Mouse (Mus musculus) liver, adult 2 months (tissue): ENCODE data around the gene Retreg1. TPM values are rescaled to one million over a fixed set of nuclear protein-coding genes. Genes with fewer than 3 reads are reported as not detected.
"Not testable (repeated sequence)": the region's sequence is repeated elsewhere in the genome, so short reads cannot be mapped to it uniquely, and the experiment has no call there.

Source experiments
- DNase-seq: peaks from one replicate; pipeline ENCODE4 v3.0.0-alpha.2; 2011; ENCODE audit warnings: low read depth, low spot score; ENCODE audit errors: extremely low read depth
- H3K27ac ChIP-seq: fragments of 200-500 bp; replicated peaks from 2 replicates; pipeline ENCODE4 v1.5.1; 2012; ENCODE audit warnings: low read depth, mild to moderate bottlenecking, control low read depth, inconsistent platforms, low read length; ENCODE audit not compliant: insufficient read depth
- H3K27me3 ChIP-seq: fragments of 200-500 bp; 2 replicates; pipeline ENCODE4 v1.6.1; 2012; ENCODE audit warnings: mild to moderate bottlenecking, moderate library complexity, low read length, inconsistent platforms; ENCODE audit not compliant: control insufficient read depth, insufficient read depth
- H3K36me3 ChIP-seq: fragments of 200-500 bp; 2 replicates; pipeline ENCODE4 v1.6.1; 2012; ENCODE audit warnings: low read length, inconsistent platforms; ENCODE audit not compliant: control insufficient read depth, insufficient read depth
- H3K4me1 ChIP-seq: fragments of 200-500 bp; 2 replicates; pipeline ENCODE4 v1.6.1; 2011; ENCODE audit warnings: low read length; ENCODE audit not compliant: control insufficient read depth, insufficient read depth
- H3K4me3 ChIP-seq: fragments of 200-500 bp; 2 replicates; pipeline ENCODE4 v1.5.1; 2011; ENCODE audit warnings: low read depth, mild to moderate bottlenecking, control low read depth, low read length, moderate library complexity; ENCODE audit not compliant: insufficient read depth
- H3K79me2 ChIP-seq: fragments of 200-500 bp; 2 replicates; pipeline ENCODE4 v1.6.1; 2012; ENCODE audit warnings: inconsistent platforms, mild to moderate bottlenecking, low read length, moderate library complexity; ENCODE audit not compliant: control insufficient read depth, insufficient read depth
- H3K9ac ChIP-seq: fragments of 200-500 bp; 2 replicates; pipeline ENCODE4 v1.6.1; 2012; ENCODE audit warnings: low read depth, mild to moderate bottlenecking, control low read depth, inconsistent platforms, low read length
- CTCF ChIP-seq: fragments of 200-500 bp; IDR thresholded peaks from 2 replicates; pipeline ENCODE4 v1.5.1; 2011; ENCODE audit warnings: low read depth, low read length, control low read depth
- POLR2A ChIP-seq: fragments of 200-500 bp; IDR thresholded peaks from 2 replicates; pipeline ENCODE4 v1.6.1; 2011; ENCODE audit warnings: low read length, control low read depth; ENCODE audit not compliant: insufficient read depth; ENCODE audit errors: extremely low read depth
- WGBS: fragments of 180-500 bp; shearing (Covaris S2); methylation state at CpG from one replicate; pipeline ENCODE4 v1.1.7; 2018; 5-methylcytosine and 5-hydroxymethylcytosine counted together
- polyA plus RNA-seq: library from polyadenylated mRNA; depleted of rRNA; stranded (reverse); fragments of >200 nt; gene quantifications from 2 replicates; pipeline ENCODE4 v1.2.3, GENCODE M21; 2012
- total RNA-seq: library from RNA; depleted of rRNA; stranded (reverse); fragments of >200 nt; gene quantifications from 2 replicates; pipeline ENCODE4 v1.2.3, GENCODE M21; 2014

Retreg1 gene
- total and polyA plus RNA-seq, 2 experiments = 16.1 to 176 TPM

- H3K27me3 ChIP-seq = no peaks in the 10 kb centered on the region
- peak within 1 kb of the TSS; percentile 89 for H3K4me3 ChIP-seq
- under 1% methylated on average over 57 of the region's 57 CpGs for WGBS
- DNase-seq = peak; percentile 97
- H3K4me1 ChIP-seq = peaks cover 16% of the 10 kb centered on the region
- peak within 1 kb of the TSS; percentile 92 for H3K9ac ChIP-seq
- peaks cover 15% of the 10 kb centered on the region for H3K79me2 ChIP-seq
- TF ChIP-seq CTCF = no peak
- peak; percentile 61 for TF ChIP-seq POLR2A
- H3K27ac ChIP-seq = peak within 1 kb of the TSS; percentile 73
- peaks cover 14% of the 10 kb centered on the region for H3K36me3 ChIP-seq
Measured at GRCm38 (mm10) chr15:25984067-25984733, 141.2 kb downstream of the Retreg1 start, which contains the start of gene Zfp622. Zfp622 (plus strand) TSS chr15:25984366.

- Histone ChIP-seq H3K79me2 (peaks cover 15% of the 10 kb centered on the region), H3K27me3 (no peaks in the 10 kb centered on the region), H3K4me3 (peak overlapping the region; percentile 89), H3K27ac (peak overlapping the region; percentile 73), H3K9ac (peak overlapping the region; percentile 92), H3K4me1 (peaks cover 16% of the 10 kb centered on the region), H3K36me3 (peaks cover 18% of the 10 kb centered on the region)
- WGBS = under 1% methylated on average over 68 of the region's 71 CpGs
- TF ChIP-seq POLR2A = no peak
- no peak for TF ChIP-seq CTCF
- DNase-seq = no peak
Measured at GRCm38 (mm10) chr15:25984734-25985492, 141.9 kb downstream of the Retreg1 start.

GRCm38 (mm10) chr15:25992992-25993727, 150.2 kb downstream of the Retreg1 start:
- DNase-seq = peak; percentile 46
- no peak overlapping the region for H3K4me3 ChIP-seq
- peaks cover 67% of the 10 kb centered on the region for H3K36me3 ChIP-seq
- no peak overlapping the region for H3K9ac ChIP-seq
- no peaks in the 10 kb centered on the region; the same call in 1 of the 2 replicates for H3K4me1 ChIP-seq
- no peak overlapping the region for H3K27ac ChIP-seq
- H3K79me2 ChIP-seq = no peaks in the 10 kb centered on the region; the same call in 1 of the 2 replicates
- 54% methylated on average over 8 of the region's 8 CpGs for WGBS
- H3K27me3 ChIP-seq = no peaks in the 10 kb centered on the region
- TF ChIP-seq POLR2A (no peak), CTCF (peak; percentile 25)

GRCm38 (mm10) chr15:25995521-25995920, 152.5 kb downstream of the Retreg1 start:
- Histone ChIP-seq H3K27ac (no peak overlapping the region), H3K27me3 (no peaks in the 10 kb centered on the region), H3K36me3 (peaks cover 57% of the 10 kb centered on the region), H3K4me3 (no peak overlapping the region), H3K9ac (no peak overlapping the region), H3K4me1 (no peaks in the 10 kb centered on the region; the same call in 1 of the 2 replicates), H3K79me2 (no peaks in the 10 kb centered on the region; the same call in 1 of the 2 replicates)
- no peak for DNase-seq
- WGBS = 75% methylated on average over 2 of the region's 2 CpGs
- peak; percentile 24; the same call in 1 of the 2 replicates for TF ChIP-seq CTCF
- TF ChIP-seq POLR2A = no peak

- WGBS = 56% methylated on average over 5 of the region's 5 CpGs
- not testable (repeated sequence) for H3K4me1 ChIP-seq, H3K79me2 ChIP-seq, H3K27me3 ChIP-seq, H3K27ac ChIP-seq, H3K4me3 ChIP-seq, H3K9ac ChIP-seq, DNase-seq
- H3K36me3 ChIP-seq = peaks cover 29% of the 10 kb centered on the region
Measured at GRCm38 (mm10) chr15:25999545-25999944, 156.6 kb downstream of the Retreg1 start.
